Mouse (Mus musculus): ENCODE measurements around the gene Slc17a1. TPM values are rescaled to one million over a fixed set of nuclear protein-coding genes. Genes with fewer than 3 reads are reported as not detected.

Gene Slc17a1
- total and polyA plus RNA-seq, 2 experiments from 2014 or later: not detected

GRCm38 (mm10) chr13:23930461-23930860 is 62.9 kb downstream of the Slc17a1 start:
- Histone ChIP-seq H3K9me3 (ENCODE audit: low read length) (no peaks in the 10 kb centered on the region), H3K4me1 (ENCODE audit: insufficient read depth) (no peaks in the 10 kb centered on the region), H3K27ac (ENCODE audit: low read depth, low read length) (no peak overlapping the region), H3K9ac (no peak overlapping the region), H3K27me3 (ENCODE audit: insufficient read depth, low read length) (no peaks in the 10 kb centered on the region), H3K36me3 (ENCODE audit: insufficient read depth) (no peaks in the 10 kb centered on the region), H3K4me3 (ENCODE audit: low read depth, low read length) (no peak overlapping the region), H3K4me2 (ENCODE audit: low read depth) (no peak overlapping the region)
- DNase-seq: no peak
- TF ChIP-seq CTCF (IDR thresholded peaks at IDR 0.05; ENCODE audit: low read depth): no peak
- ATAC-seq: no peak
- WGBS: 94% methylated on average over 9 of the region's 9 CpGs

GRCm38 (mm10) chr13:23930904-23931303 is 63.4 kb downstream of the Slc17a1 start:
- no peak for TF ChIP-seq CTCF (IDR thresholded peaks at IDR 0.05; ENCODE audit: low read depth)
- Histone ChIP-seq H3K27ac (ENCODE audit: low read depth, low read length) (no peak overlapping the region), H3K9ac (no peak overlapping the region), H3K9me3 (ENCODE audit: low read length) (no peaks in the 10 kb centered on the region), H3K4me1 (ENCODE audit: insufficient read depth) (no peaks in the 10 kb centered on the region), H3K4me3 (ENCODE audit: low read depth, low read length) (no peak overlapping the region), H3K4me2 (ENCODE audit: low read depth) (no peak overlapping the region), H3K27me3 (ENCODE audit: insufficient read depth, low read length) (no peaks in the 10 kb centered on the region), H3K36me3 (ENCODE audit: insufficient read depth) (no peaks in the 10 kb centered on the region)
- WGBS: 78% methylated on average over 11 of the region's 11 CpGs
- DNase-seq: no peak
- ATAC-seq: no peak

- DNase-seq: no peak
- no peak for TF ChIP-seq CTCF (IDR thresholded peaks at IDR 0.05; ENCODE audit: low read depth)
- ATAC-seq: no peak
- H3K36me3 ChIP-seq (ENCODE audit: insufficient read depth): no peaks in the 10 kb centered on the region
- no peaks in the 10 kb centered on the region for H3K4me1 ChIP-seq (ENCODE audit: insufficient read depth)
- H3K4me2 ChIP-seq (ENCODE audit: low read depth): no peak within 1 kb of the TSS
- WGBS: 95% methylated on average over 35 of the region's 39 CpGs
- H3K4me3 ChIP-seq (ENCODE audit: low read depth, low read length): no peak within 1 kb of the TSS
- no peak within 1 kb of the TSS for H3K9ac ChIP-seq
- no peak within 1 kb of the TSS for H3K27ac ChIP-seq (ENCODE audit: low read depth, low read length)
- H3K9me3 ChIP-seq (ENCODE audit: low read length): no peaks in the 10 kb centered on the region
- H3K27me3 ChIP-seq (ENCODE audit: insufficient read depth, low read length): no peaks in the 10 kb centered on the region
These were observed 66.1 kb downstream of the Slc17a1 start, which contains the start of gene Hist1h2ba for GRCm38 (mm10) chr13:23933421-23934210. Hist1h2ba (minus strand) TSS chr13:23934156.

- Histone ChIP-seq H3K9me3 (ENCODE audit: low read length) (no peaks in the 10 kb centered on the region), H3K36me3 (ENCODE audit: insufficient read depth) (no peaks in the 10 kb centered on the region), H3K4me1 (ENCODE audit: insufficient read depth) (no peaks in the 10 kb centered on the region), H3K27ac (ENCODE audit: low read depth, low read length) (no peak within 1 kb of the TSS), H3K9ac (no peak within 1 kb of the TSS), H3K27me3 (ENCODE audit: insufficient read depth, low read length) (no peaks in the 10 kb centered on the region), H3K4me3 (ENCODE audit: low read depth, low read length) (no peak within 1 kb of the TSS), H3K4me2 (ENCODE audit: low read depth) (no peak within 1 kb of the TSS)
- no peak for TF ChIP-seq CTCF (IDR thresholded peaks at IDR 0.05; ENCODE audit: low read depth)
- no peak for ATAC-seq
- DNase-seq: no peak
- WGBS: 96% methylated on average over 10 of the region's 10 CpGs
These were observed 66.6 kb downstream of the Slc17a1 start, which contains the start of gene Hist1h2aa for GRCm38 (mm10) chr13:23934211-23934520. Hist1h2aa (plus strand) TSS chr13:23934462.

GRCm38 (mm10) chr13:23938699-23939098 is 71.1 kb downstream of the Slc17a1 start:
- no peak overlapping the region for H3K4me2 ChIP-seq (ENCODE audit: low read depth)
- no peaks in the 10 kb centered on the region for H3K4me1 ChIP-seq (ENCODE audit: insufficient read depth)
- DNase-seq (peak; percentile 57), ATAC-seq (no peak; the same call in 1 of the 2 replicates)
- no peaks in the 10 kb centered on the region for H3K27me3 ChIP-seq (ENCODE audit: insufficient read depth, low read length)
- H3K4me3 ChIP-seq (ENCODE audit: low read depth, low read length): no peak overlapping the region
- no peaks in the 10 kb centered on the region for H3K9me3 ChIP-seq (ENCODE audit: low read length)
- H3K27ac ChIP-seq (ENCODE audit: low read depth, low read length): no peak overlapping the region
- TF ChIP-seq CTCF (IDR thresholded peaks at IDR 0.05; ENCODE audit: low read depth): no peak
- H3K36me3 ChIP-seq (ENCODE audit: insufficient read depth): no peaks in the 10 kb centered on the region
- 67% methylated on average over 1 of the region's 1 CpGs for WGBS
- no peak overlapping the region for H3K9ac ChIP-seq

GRCm38 (mm10) chr13:23940291-23940690 is 72.7 kb downstream of the Slc17a1 start:
- WGBS: 40% methylated on average over 6 of the region's 6 CpGs
- no peaks in the 10 kb centered on the region for H3K9me3 ChIP-seq (ENCODE audit: low read length)
- no peaks in the 10 kb centered on the region for H3K4me1 ChIP-seq (ENCODE audit: insufficient read depth)
- H3K4me3 ChIP-seq (ENCODE audit: low read depth, low read length): no peak overlapping the region
- H3K9ac ChIP-seq: no peak overlapping the region
- TF ChIP-seq CTCF (IDR thresholded peaks at IDR 0.05; ENCODE audit: low read depth): no peak
- no peak overlapping the region for H3K4me2 ChIP-seq (ENCODE audit: low read depth)
- ATAC-seq: no peak
- H3K36me3 ChIP-seq (ENCODE audit: insufficient read depth): no peaks in the 10 kb centered on the region
- H3K27ac ChIP-seq (ENCODE audit: low read depth, low read length): no peak overlapping the region
- H3K27me3 ChIP-seq (ENCODE audit: insufficient read depth, low read length): no peaks in the 10 kb centered on the region
- DNase-seq: no peak

GRCm38 (mm10) chr13:23942861-23943260 is 75.3 kb downstream of the Slc17a1 start:
- DNase-seq: no peak
- TF ChIP-seq CTCF (IDR thresholded peaks at IDR 0.05; ENCODE audit: low read depth): peak; percentile 40
- no peak for ATAC-seq

More at GRCm38 (mm10) chr13:23942861-23943260, 75.3 kb downstream of the Slc17a1 start:
- H3K4me3 ChIP-seq (ENCODE audit: low read depth, low read length): no peak overlapping the region
- H3K27ac ChIP-seq (ENCODE audit: low read depth, low read length): no peak overlapping the region
- no peaks in the 10 kb centered on the region for H3K36me3 ChIP-seq (ENCODE audit: insufficient read depth)
- no peak overlapping the region for H3K4me2 ChIP-seq (ENCODE audit: low read depth)
- H3K4me1 ChIP-seq (ENCODE audit: insufficient read depth): no peaks in the 10 kb centered on the region
- no peak overlapping the region for H3K9ac ChIP-seq
- WGBS: 62% methylated on average over 2 of the region's 2 CpGs
- H3K27me3 ChIP-seq (ENCODE audit: insufficient read depth, low read length): no peaks in the 10 kb centered on the region
- no peaks in the 10 kb centered on the region for H3K9me3 ChIP-seq (ENCODE audit: low read length)

Small RNAs within 50 kb of the gene (microRNA-seq; reads per million reads assigned to microRNA genes)
- 0 reads per million in 2 experiments for gene Gm44344

Other genes starting within 250 kb of the Slc17a1 start
- 98.5 and 120 TPM in 2 replicates for gene Hist1h2be, start 246.6 kb upstream of the Slc17a1 start, total RNA-seq (2014; rRNA removed)
- gene Hist1h2be, start 246.6 kb upstream of the Slc17a1 start, polyA plus RNA-seq (2015; fragmentation: Nextera tagmentation; extraction: Ambion mirVana): 0.31 and 0.39 TPM in 2 replicates
- gene Hist1h1e, start 245.2 kb upstream of the Slc17a1 start, total RNA-seq (2014; rRNA removed): 204 and 218 TPM in 2 replicates
- 11.1 and 16.3 TPM in 2 replicates for gene Hist1h1e, start 245.2 kb upstream of the Slc17a1 start, polyA plus RNA-seq (2015; fragmentation: Nextera tagmentation; extraction: Ambion mirVana)
- 40.9 and 44.8 TPM in 2 replicates for gene Hist1h2ac, start 183.8 kb upstream of the Slc17a1 start, total RNA-seq (2014; rRNA removed)
- gene Hist1h2ac, start 183.8 kb upstream of the Slc17a1 start, polyA plus RNA-seq (2015; fragmentation: Nextera tagmentation; extraction: Ambion mirVana): 0.41 and 0.49 TPM in 2 replicates
- 93.7 and 124 TPM in 2 replicates for gene Hist1h2bc, start 183.6 kb upstream of the Slc17a1 start, total RNA-seq (2014; rRNA removed)
- 29.2 and 35.3 TPM in 2 replicates for gene Hist1h2bc, start 183.6 kb upstream of the Slc17a1 start, polyA plus RNA-seq (2015; fragmentation: Nextera tagmentation; extraction: Ambion mirVana)
- gene Hist1h1t, start 171.9 kb upstream of the Slc17a1 start, total RNA-seq (2014; rRNA removed): 1.3 TPM in 1 of 2 replicates, not detected in the other
- gene Hist1h1t, start 171.9 kb upstream of the Slc17a1 start, polyA plus RNA-seq (2015; fragmentation: Nextera tagmentation; extraction: Ambion mirVana): not detected in 2 replicates
- 917 and 942 TPM in 2 replicates for gene Hist1h4c, start 169.3 kb upstream of the Slc17a1 start, total RNA-seq (2014; rRNA removed)
- 2.3 and 5.0 TPM in 2 replicates for gene Hist1h4c, start 169.3 kb upstream of the Slc17a1 start, polyA plus RNA-seq (2015; fragmentation: Nextera tagmentation; extraction: Ambion mirVana)
- gene Hfe, start 156.9 kb upstream of the Slc17a1 start, total RNA-seq (2014; rRNA removed): 2.5 and 3.6 TPM in 2 replicates
- gene Hfe, start 156.9 kb upstream of the Slc17a1 start, polyA plus RNA-seq (2015; fragmentation: Nextera tagmentation; extraction: Ambion mirVana): 4.4 and 6.0 TPM in 2 replicates
- gene Hist1h1c, start 128.9 kb upstream of the Slc17a1 start, total RNA-seq (2014; rRNA removed): 475 and 498 TPM in 2 replicates
- gene Hist1h1c, start 128.9 kb upstream of the Slc17a1 start, polyA plus RNA-seq (2015; fragmentation: Nextera tagmentation; extraction: Ambion mirVana): 24.0 and 26.3 TPM in 2 replicates
- 294 and 301 TPM in 2 replicates for gene Hist1h3c, start 122.1 kb upstream of the Slc17a1 start, total RNA-seq (2014; rRNA removed)
- gene Hist1h3c, start 122.1 kb upstream of the Slc17a1 start, polyA plus RNA-seq (2015; fragmentation: Nextera tagmentation; extraction: Ambion mirVana): 0.84 TPM in 1 of 2 replicates, not detected in the other
- 647 and 680 TPM in 2 replicates for gene Hist1h2bb, start 121.0 kb upstream of the Slc17a1 start, total RNA-seq (2014; rRNA removed)
- not detected in 2 replicates for gene Hist1h2bb, start 121.0 kb upstream of the Slc17a1 start, polyA plus RNA-seq (2015; fragmentation: Nextera tagmentation; extraction: Ambion mirVana)
- 305 and 340 TPM in 2 replicates for gene Hist1h2ab, start 116.6 kb upstream of the Slc17a1 start, total RNA-seq (2014; rRNA removed)
- 4.4 and 6.7 TPM in 2 replicates for gene Hist1h2ab, start 116.6 kb upstream of the Slc17a1 start, polyA plus RNA-seq (2015; fragmentation: Nextera tagmentation; extraction: Ambion mirVana)
- 229 and 254 TPM in 2 replicates for gene Hist1h3b, start 115.5 kb upstream of the Slc17a1 start, total RNA-seq (2014; rRNA removed)
- 0.25 and 0.67 TPM in 2 replicates for gene Hist1h3b, start 115.5 kb upstream of the Slc17a1 start, polyA plus RNA-seq (2015; fragmentation: Nextera tagmentation; extraction: Ambion mirVana)
- 184 and 254 TPM in 2 replicates for gene Hist1h4b, start 110.7 kb upstream of the Slc17a1 start, total RNA-seq (2014; rRNA removed)
- 1.8 and 3.0 TPM in 2 replicates for gene Hist1h4b, start 110.7 kb upstream of the Slc17a1 start, polyA plus RNA-seq (2015; fragmentation: Nextera tagmentation; extraction: Ambion mirVana)
- gene Hist1h4a, start 106.5 kb upstream of the Slc17a1 start, total RNA-seq (2014; rRNA removed): 303 and 421 TPM in 2 replicates
- 0.64 TPM in 1 of 2 replicates, not detected in the other for gene Hist1h4a, start 106.5 kb upstream of the Slc17a1 start, polyA plus RNA-seq (2015; fragmentation: Nextera tagmentation; extraction: Ambion mirVana)
- 483 and 512 TPM in 2 replicates for gene Hist1h3a, start 105.4 kb upstream of the Slc17a1 start, total RNA-seq (2014; rRNA removed)
- gene Hist1h3a, start 105.4 kb upstream of the Slc17a1 start, polyA plus RNA-seq (2015; fragmentation: Nextera tagmentation; extraction: Ambion mirVana): 1.2 and 2.2 TPM in 2 replicates
- gene Hist1h1a, start 104.1 kb upstream of the Slc17a1 start, total RNA-seq (2014; rRNA removed): 195 and 202 TPM in 2 replicates
- gene Hist1h1a, start 104.1 kb upstream of the Slc17a1 start, polyA plus RNA-seq (2015; fragmentation: Nextera tagmentation; extraction: Ambion mirVana): 0.36 and 0.40 TPM in 2 replicates
- gene Trim38, start 97.8 kb upstream of the Slc17a1 start, total RNA-seq (2014; rRNA removed): 0.23 TPM in 1 of 2 replicates, not detected in the other
- 0.09 TPM in 1 of 2 replicates, not detected in the other for gene Trim38, start 97.8 kb upstream of the Slc17a1 start, polyA plus RNA-seq (2015; fragmentation: Nextera tagmentation; extraction: Ambion mirVana)
- gene Slc17a2, start 60.8 kb upstream of the Slc17a1 start, total RNA-seq (2014; rRNA removed): not detected in 2 replicates
- not detected in 2 replicates for gene Slc17a2, start 60.8 kb upstream of the Slc17a1 start, polyA plus RNA-seq (2015; fragmentation: Nextera tagmentation; extraction: Ambion mirVana)
- gene Slc17a3, start 28.3 kb upstream of the Slc17a1 start, total RNA-seq (2014; rRNA removed): 0.10 TPM in 1 of 2 replicates, not detected in the other
- gene Slc17a3, start 28.3 kb upstream of the Slc17a1 start, polyA plus RNA-seq (2015; fragmentation: Nextera tagmentation; extraction: Ambion mirVana): not detected in 2 replicates
- gene Slc17a4, start 47.3 kb downstream of the Slc17a1 start, total RNA-seq (2014; rRNA removed): not detected in 2 replicates
- not detected in 2 replicates for gene Slc17a4, start 47.3 kb downstream of the Slc17a1 start, polyA plus RNA-seq (2015; fragmentation: Nextera tagmentation; extraction: Ambion mirVana)
- not detected in 2 replicates for gene Hist1h2ba, start 66.4 kb downstream of the Slc17a1 start, total RNA-seq (2014; rRNA removed)
- gene Hist1h2ba, start 66.4 kb downstream of the Slc17a1 start, polyA plus RNA-seq (2015; fragmentation: Nextera tagmentation; extraction: Ambion mirVana): not detected in 2 replicates
- not detected in 2 replicates for gene Hist1h2aa, start 66.7 kb downstream of the Slc17a1 start, total RNA-seq (2014; rRNA removed)
- gene Hist1h2aa, start 66.7 kb downstream of the Slc17a1 start, polyA plus RNA-seq (2015; fragmentation: Nextera tagmentation; extraction: Ambion mirVana): not detected in 2 replicates
- gene Scgn, start 123.5 kb downstream of the Slc17a1 start, total RNA-seq (2014; rRNA removed): 1.4 and 3.7 TPM in 2 replicates
- 2.7 and 3.8 TPM in 2 replicates for gene Scgn, start 123.5 kb downstream of the Slc17a1 start, polyA plus RNA-seq (2015; fragmentation: Nextera tagmentation; extraction: Ambion mirVana)

Measured in forebrain, postnatal 0 days (tissue).